In genomic region chr2:172221656-172222393, GRCm38 (mm10) we compare ENCODE assay signal across 9 mouse cellular contexts. TPM values are rescaled to one million over a fixed set of nuclear protein-coding genes. Genes with fewer than 3 reads are reported as not detected.
DNase-seq lines count a peak whose midpoint lies in the region; ATAC-seq and TF ChIP-seq lines count a peak whose summit lies in the region.
"Had no signal": no experiment of that assay in that cellular context is flagged by ENCODE, and none has a peak within 500 bp of the region (broad histone marks: within the 10 kb centered on the region; RNA-seq: fewer than 3 reads in every experiment).

No protein-coding gene starts in this region.

- intact Hi-C loops in left cerebral cortex, postnatal 36 days (cut with DNase I) = loop anchor here (1.0 to 5.0 kb wide), 2 partner anchors 107 to 225 kb away; no protein-coding TSS in a partner anchor

- peaks cover 8% of the 10 kb centered on the region for H3K4me1 ChIP-seq in midbrain, embryonic 10.5 days
- H3K4me1 ChIP-seq in midbrain, embryonic 16.5 days (ENCODE audit: control insufficient read depth, insufficient read depth, low read length) = no peaks in the 10 kb centered on the region
- no peaks in the 10 kb centered on the region for H3K4me1 ChIP-seq in bone marrow, adult 2 months (ENCODE audit: control insufficient read depth, insufficient read depth, low read length)
- H3K4me1 ChIP-seq in embryonic facial prominence, embryonic 14.5 days (ENCODE audit: control insufficient read depth, insufficient read depth, low read length) = no peaks in the 10 kb centered on the region

- no peak overlapping the region for H3K27ac ChIP-seq in midbrain, embryonic 10.5 days (replicated peaks)
- no peak overlapping the region for H3K27ac ChIP-seq in midbrain, embryonic 16.5 days (ENCODE audit: low read length)
- no peak overlapping the region for H3K27ac ChIP-seq in bone marrow, adult 2 months (ENCODE audit: control insufficient read depth, insufficient read depth, low read depth, low read length, poor library complexity)
- H3K27ac ChIP-seq in embryonic facial prominence, embryonic 14.5 days (replicated peaks; ENCODE audit: low read depth, low read length) = no peak overlapping the region

- peak; percentile 88 for TF ChIP-seq CTCF in bone marrow, adult 2 months (IDR thresholded peaks at IDR 0.05; ENCODE audit: control insufficient read depth, insufficient read depth, low read length)

- H3K4me2 ChIP-seq in midbrain, embryonic 16.5 days (ENCODE audit: low read length) = no peak overlapping the region
- H3K4me2 ChIP-seq in embryonic facial prominence, embryonic 14.5 days (ENCODE audit: low read depth, low read length) = no peak overlapping the region

- DNase-seq in midbrain, embryonic 10.5 days (ENCODE audit: low spot score) = peak; percentile 77
- peak; percentile 43 for DNase-seq in embryonic facial prominence, embryonic 14.5 days (ENCODE audit: low spot score)
- DNase-seq in left cerebral cortex, postnatal 36 days (ENCODE audit: low spot score in 2 of 2) = peak; percentile 51 to 62
- peak; percentile 52 for DNase-seq in naive thymus-derived CD4-positive, alpha-beta T cell, adult 2 months (ENCODE audit: low read depth)
- DNase-seq in thymus, postnatal 4 days = peak; percentile 78

- no peak overlapping the region for H3K9ac ChIP-seq in midbrain, embryonic 16.5 days (ENCODE audit: low read depth, low read length)
- H3K9ac ChIP-seq in embryonic facial prominence, embryonic 14.5 days (ENCODE audit: low read depth, low read length) = no peak overlapping the region

- no peak for ATAC-seq in midbrain, embryonic 16.5 days
- no peak for ATAC-seq in embryonic facial prominence, embryonic 14.5 days (ENCODE audit: low read depth)
- peak; percentile 45 to 56; a peak in 3 of 4 replicates for ATAC-seq in hematopoietic stem cell, adult 5-6 weeks (replicated peaks in 1 of 2; ENCODE audit: insufficient read depth in 1 of 2, low FRiP score in 2 of 2, low TSS enrichment in 1 of 2, low read depth in 1 of 2, poor library complexity in 2 of 2, severe bottlenecking in 2 of 2)

- no peak overlapping the region for H3K4me3 ChIP-seq in midbrain, embryonic 10.5 days
- no peak overlapping the region for H3K4me3 ChIP-seq in midbrain, embryonic 16.5 days (ENCODE audit: low read depth, low read length)
- H3K4me3 ChIP-seq in bone marrow, adult 2 months (replicated peaks; ENCODE audit: control insufficient read depth, low read depth, low read length) = no peak overlapping the region
- no peak overlapping the region for H3K4me3 ChIP-seq in embryonic facial prominence, embryonic 14.5 days (ENCODE audit: low read depth, low read length)

- no peaks in the 10 kb centered on the region for H3K36me3 ChIP-seq in midbrain, embryonic 10.5 days
- H3K36me3 ChIP-seq in midbrain, embryonic 16.5 days (ENCODE audit: control insufficient read depth, insufficient read depth, low read length) = no peaks in the 10 kb centered on the region
- no peaks in the 10 kb centered on the region for H3K36me3 ChIP-seq in embryonic facial prominence, embryonic 14.5 days (ENCODE audit: control insufficient read depth, insufficient read depth, low read length)

- TF ChIP-seq POLR2A in bone marrow, adult 2 months (IDR thresholded peaks at IDR 0.05; ENCODE audit: borderline replicate concordance, control insufficient read depth, low read depth, low read length) = no peak

- no peaks in the 10 kb centered on the region for H3K9me3 ChIP-seq in midbrain, embryonic 10.5 days (replicated peaks)
- no peaks in the 10 kb centered on the region for H3K9me3 ChIP-seq in midbrain, embryonic 16.5 days (replicated peaks; ENCODE audit: control insufficient read depth, low read length, poor library complexity, severe bottlenecking)
- no peaks in the 10 kb centered on the region for H3K9me3 ChIP-seq in embryonic facial prominence, embryonic 14.5 days (ENCODE audit: control insufficient read depth, low read length)

- 8% methylated on average over 16 of the region's 16 CpGs for WGBS in midbrain, embryonic 10.5 days
- WGBS in midbrain, embryonic 16.5 days = 9% methylated on average over 16 of the region's 16 CpGs
- 14% methylated on average over 16 of the region's 16 CpGs for WGBS in bone marrow, adult 2 months
- WGBS in embryonic facial prominence, embryonic 14.5 days = 10% methylated on average over 16 of the region's 16 CpGs

- H3K27me3 ChIP-seq in midbrain, embryonic 10.5 days (ENCODE audit: low read depth, poor library complexity, severe bottlenecking) = peaks cover 17% of the 10 kb centered on the region
- H3K27me3 ChIP-seq in midbrain, embryonic 16.5 days (ENCODE audit: control insufficient read depth, insufficient read depth, low read depth, low read length) = no peaks in the 10 kb centered on the region
- no peaks in the 10 kb centered on the region for H3K27me3 ChIP-seq in embryonic facial prominence, embryonic 14.5 days (replicated peaks; ENCODE audit: control insufficient read depth, insufficient read depth, low read length)

RNA-seq across cellular contexts. Expression of gene Mc3r, which starts 26.5 kb away (rescaled TPM):
- not detected in 2 replicates for polyA plus RNA-seq in midbrain, embryonic 10.5 days (2016; fragmentation: Nextera tagmentation; extraction: Ambion mirVana)
- 0.64 and 0.73 TPM in 2 replicates for polyA plus RNA-seq in midbrain, embryonic 16.5 days (2015; fragmentation: Nextera tagmentation; extraction: Ambion mirVana)
- polyA plus RNA-seq in bone marrow, adult 2 months (2011; ENCODE audit: insufficient read depth, insufficient read length, low replicate concordance, missing spikeins) = not detected in 2 replicates
- 0.10 TPM in 1 of 2 replicates, not detected in the other for polyA plus RNA-seq in embryonic facial prominence, embryonic 14.5 days (2014; fragmentation: Nextera tagmentation; extraction: Ambion mirVana)
- total RNA-seq in hematopoietic stem cell, adult 5-6 weeks (2017) = not detected in 2 replicates
- total RNA-seq in left cerebral cortex, postnatal 36 days (2021) = under 1 TPM in 1 of 2 experiments, not detected in 1; 0.14 TPM
- total RNA-seq: neutrophil, adult 5-6 weeks had no signal

Comparison
In these comparisons a context has a peak if more than half of its experiments do, and no peak if none do; other contexts are left out.
1. ATAC-seq: peak in hematopoietic stem cell, adult 5-6 weeks (2 of 2); none in midbrain, embryonic 16.5 days (single experiment) and embryonic facial prominence, embryonic 14.5 days (single experiment).
2. Peak in every context shown above with its lines, with median percentiles within 50 percentile points of each other: DNase-seq.